Mouse (Mus musculus) lung, postnatal 14 days (tissue): ENCODE results near the gene Pfkl.
"Not testable (repeated sequence)": the region's sequence is repeated elsewhere in the genome, so short reads cannot be mapped to it uniquely, and the experiment has no call there.

ENCODE experiments used
- DNase-seq: peaks from one replicate; pipeline ENCODE4 v3.0.0; 2021

Gene Pfkl

GRCm38 (mm10) chr10:78011116-78011515 lies 1.2 kb upstream of the Pfkl start:
- not testable (repeated sequence) for DNase-seq

- no peak for DNase-seq
Measured at GRCm38 (mm10) chr10:78010335-78010734, 452 bp upstream of the Pfkl start.

- peak; percentile 98 for DNase-seq
Measured at GRCm38 (mm10) chr10:78009184-78009944, 519 bp downstream of the Pfkl start.

- no peak for DNase-seq
Measured at GRCm38 (mm10) chr10:78008169-78008568, 1.7 kb downstream of the Pfkl start.

- DNase-seq: no peak
Measured at GRCm38 (mm10) chr10:78007203-78007602, 2.7 kb downstream of the Pfkl start.

GRCm38 (mm10) chr10:78005791-78006438 lies 4.0 kb downstream of the Pfkl start:
- DNase-seq: no peak

- no peak for DNase-seq
Measured at GRCm38 (mm10) chr10:78004479-78005100, 5.3 kb downstream of the Pfkl start.

GRCm38 (mm10) chr10:78002316-78002715 lies 7.6 kb downstream of the Pfkl start:
- no peak for DNase-seq

- peak; percentile 32 for DNase-seq
Measured at GRCm38 (mm10) chr10:78001796-78002195, 8.1 kb downstream of the Pfkl start.

GRCm38 (mm10) chr10:78000200-78000599 lies 9.7 kb downstream of the Pfkl start:
- no peak for DNase-seq

- no peak for DNase-seq
Measured at GRCm38 (mm10) chr10:77995639-77996038, 14.2 kb downstream of the Pfkl start.

GRCm38 (mm10) chr10:77985775-77986174 lies 24.1 kb downstream of the Pfkl start:
- DNase-seq: no peak

- DNase-seq: peak; percentile 83
Measured at GRCm38 (mm10) chr10:77984660-77985059, 25.2 kb downstream of the Pfkl start.

- peak; percentile 100 for DNase-seq
Measured at GRCm38 (mm10) chr10:77978351-77979350, 31.2 kb downstream of the Pfkl start, which contains the start of gene 1810043G02Rik. Gene 1810043G02Rik, plus strand, starts transcription at chr10:77978524.

- DNase-seq: no peak
Measured at GRCm38 (mm10) chr10:77976458-77977150, 33.3 kb downstream of the Pfkl start.

- no peak for DNase-seq
Measured at GRCm38 (mm10) chr10:77975653-77976052, 34.2 kb downstream of the Pfkl start.

- DNase-seq: no peak
Measured at GRCm38 (mm10) chr10:77974811-77975210, 35.1 kb downstream of the Pfkl start.

- no peak for DNase-seq
Measured at GRCm38 (mm10) chr10:77974323-77974722, 35.6 kb downstream of the Pfkl start.

GRCm38 (mm10) chr10:77971709-77972553 lies 38.0 kb downstream of the Pfkl start:
- DNase-seq: peak; percentile 42

GRCm38 (mm10) chr10:77971191-77971590 lies 38.7 kb downstream of the Pfkl start:
- peak; percentile 28 for DNase-seq

- peak; percentile 21 for DNase-seq
Measured at GRCm38 (mm10) chr10:77970481-77970880, 39.4 kb downstream of the Pfkl start, which contains the start of gene Trpm2. Gene Trpm2, minus strand, starts transcription at chr10:77970563.
